Mouse (Mus musculus) hindbrain, embryonic 11.5 days (tissue): ENCODE results near the gene Ldlrap1. TPM values are rescaled to one million over a fixed set of nuclear protein-coding genes. Genes with fewer than 3 reads are reported as not detected.

Experiments used
- ATAC-seq: fragments of 200-750 bp; cut with Nextera tagmentation; 2 replicates; pipeline ENCODE4 v1.8.0; 2017; ENCODE audit warnings: mild to moderate bottlenecking, moderate TSS enrichment, moderate library complexity; ENCODE audit not compliant: low FRiP score
- DNase-seq: peaks from one replicate; pipeline ENCODE4 v3.0.0-alpha.2; 2015; ENCODE audit warnings: low spot score
- H3K27ac ChIP-seq: fragments of 300-500 bp; sonication (generic); 2 replicates; pipeline ENCODE4 v1.5.1; 2014; ENCODE audit warnings: mild to moderate bottlenecking, low read depth, low read length
- H3K27me3 ChIP-seq: fragments of 300-500 bp; sonication (generic); 2 replicates; pipeline ENCODE4 v1.6.1; 2014; ENCODE audit warnings: mild to moderate bottlenecking, low read length, moderate library complexity, mixed read lengths; ENCODE audit not compliant: control insufficient read depth, insufficient read depth
- H3K36me3 ChIP-seq: fragments of 300-500 bp; sonication (generic); 2 replicates; pipeline ENCODE4 v1.6.1; 2014; ENCODE audit warnings: mild to moderate bottlenecking, low read length, moderate library complexity, mixed read lengths; ENCODE audit not compliant: control insufficient read depth, insufficient read depth
- H3K4me1 ChIP-seq: fragments of 300-500 bp; sonication (generic); replicated peaks from 2 replicates; pipeline ENCODE4 v1.6.1; 2014; ENCODE audit warnings: low read length, mixed read lengths; ENCODE audit not compliant: control insufficient read depth, insufficient read depth
- H3K4me2 ChIP-seq: fragments of 300-500 bp; sonication (generic); replicated peaks from 2 replicates; pipeline ENCODE4 v1.6.1; 2014; ENCODE audit warnings: mild to moderate bottlenecking, low read depth, low read length
- H3K4me3 ChIP-seq: fragments of 300-500 bp; sonication (generic); 2 replicates; pipeline ENCODE4 v1.5.1; 2014; ENCODE audit warnings: low read depth, low read length
- H3K9ac ChIP-seq: fragments of 300-500 bp; sonication (generic); 2 replicates; pipeline ENCODE4 v1.6.1; 2014; ENCODE audit warnings: low read depth, low read length
- H3K9me3 ChIP-seq: fragments of 300-500 bp; sonication (generic); 2 replicates; pipeline ENCODE4 v1.6.1; 2016; ENCODE audit warnings: low read length; ENCODE audit not compliant: control insufficient read depth
- WGBS: fragments of 180-500 bp; shearing (Covaris S2); extraction: QIAGEN DNeasy Blood & Tissue Kit; methylation state at CpG from one replicate; pipeline ENCODE4 v1.1.7; 2014; 5-methylcytosine and 5-hydroxymethylcytosine counted together
- polyA plus RNA-seq: library from polyadenylated mRNA; unstranded; fragments of >200 nt; fragmentation: Nextera tagmentation; extraction: Ambion mirVana; gene quantifications from 2 replicates; pipeline ENCODE4 v1.2.1, GENCODE M21; 2014

The Ldlrap1 gene
- polyA plus RNA-seq, 1 experiment from 2014 or later = 4.3 TPM

DNA sequence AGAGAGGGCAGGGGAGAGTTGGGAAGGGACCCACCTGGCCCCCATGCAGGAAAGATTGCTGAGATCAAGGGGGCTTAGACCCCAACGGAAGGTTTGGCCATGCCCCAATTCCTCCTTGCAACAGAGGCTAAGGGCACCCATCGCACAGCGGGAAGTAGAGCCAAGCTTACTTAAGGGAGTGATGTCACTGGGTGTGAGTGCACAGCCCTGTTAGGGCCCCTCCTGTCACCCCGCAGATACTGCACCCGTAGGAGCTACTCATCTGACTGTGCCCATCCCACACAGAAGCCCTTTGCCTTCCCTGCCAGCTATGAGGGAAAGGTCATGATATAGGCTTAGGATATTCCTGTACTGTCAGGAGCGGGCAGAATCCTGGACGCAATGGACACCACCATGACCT is 8.3 kb downstream of the Ldlrap1 start:
- Histone ChIP-seq H3K27me3 (no peaks in the 10 kb centered on the region), H3K4me1 (no peaks in the 10 kb centered on the region; the same call in 1 of the 2 replicates), H3K36me3 (no peaks in the 10 kb centered on the region), H3K4me3 (no peak overlapping the region), H3K9me3 (no peaks in the 10 kb centered on the region), H3K27ac (no peak overlapping the region), H3K4me2 (no peak overlapping the region), H3K9ac (no peak overlapping the region)
- no peak for DNase-seq
- 91% methylated on average over 7 of the region's 7 CpGs for WGBS
- ATAC-seq = no peak

DNA sequence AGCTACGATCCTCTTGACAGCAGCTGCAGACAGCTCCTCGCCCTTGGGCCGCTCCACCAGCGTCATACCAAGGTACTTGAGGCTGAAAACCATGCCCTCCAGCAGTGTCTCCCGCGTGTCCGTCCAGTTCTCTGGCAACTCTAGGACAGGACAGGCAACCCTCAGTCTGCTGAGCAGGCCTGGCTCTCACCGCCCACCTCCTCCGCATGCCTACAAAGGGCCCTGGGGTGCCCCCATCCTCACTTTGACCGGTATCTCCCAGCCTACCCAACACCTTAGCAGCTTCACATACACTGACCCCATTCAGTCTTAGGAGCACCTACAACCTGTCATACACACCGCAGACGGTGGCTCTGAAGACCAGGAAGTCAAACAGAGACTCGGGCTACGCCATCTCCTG is 8.9 kb downstream of the Ldlrap1 start:
- Histone ChIP-seq H3K9ac (no peak overlapping the region), H3K27me3 (no peaks in the 10 kb centered on the region), H3K36me3 (no peaks in the 10 kb centered on the region), H3K4me2 (no peak overlapping the region), H3K9me3 (no peaks in the 10 kb centered on the region), H3K4me1 (peaks cover 3% of the 10 kb centered on the region), H3K4me3 (no peak overlapping the region), H3K27ac (no peak overlapping the region)
- no peak for DNase-seq
- WGBS = 95% methylated on average over 14 of the region's 14 CpGs
- no peak for ATAC-seq

DNA sequence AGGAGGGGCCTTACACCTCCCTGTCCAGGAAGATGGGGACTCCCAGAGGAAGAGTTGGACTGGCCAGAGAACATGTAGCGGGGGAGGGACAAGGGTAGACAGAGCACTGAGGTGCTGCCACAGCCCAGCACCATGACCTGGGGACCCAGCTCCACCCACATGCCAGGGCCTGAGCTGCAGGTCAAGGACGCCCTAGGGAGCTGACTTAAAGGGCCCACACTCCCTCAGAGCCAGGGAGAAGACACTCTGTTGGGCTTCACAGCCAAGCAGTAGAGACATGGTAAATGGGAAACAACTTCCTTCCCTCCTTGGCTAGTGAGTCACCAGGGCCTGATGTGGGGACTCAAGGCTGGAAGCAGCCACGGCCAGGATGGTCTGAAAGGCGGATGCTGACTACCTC is 9.5 kb downstream of the Ldlrap1 start:
- Histone ChIP-seq H3K27me3 (no peaks in the 10 kb centered on the region), H3K9ac (no peak overlapping the region), H3K27ac (no peak overlapping the region), H3K4me2 (no peak overlapping the region), H3K36me3 (no peaks in the 10 kb centered on the region), H3K4me1 (peaks cover 3% of the 10 kb centered on the region), H3K4me3 (no peak overlapping the region), H3K9me3 (no peaks in the 10 kb centered on the region)
- ATAC-seq = no peak
- DNase-seq = no peak
- 82% methylated on average over 4 of the region's 4 CpGs for WGBS

DNA sequence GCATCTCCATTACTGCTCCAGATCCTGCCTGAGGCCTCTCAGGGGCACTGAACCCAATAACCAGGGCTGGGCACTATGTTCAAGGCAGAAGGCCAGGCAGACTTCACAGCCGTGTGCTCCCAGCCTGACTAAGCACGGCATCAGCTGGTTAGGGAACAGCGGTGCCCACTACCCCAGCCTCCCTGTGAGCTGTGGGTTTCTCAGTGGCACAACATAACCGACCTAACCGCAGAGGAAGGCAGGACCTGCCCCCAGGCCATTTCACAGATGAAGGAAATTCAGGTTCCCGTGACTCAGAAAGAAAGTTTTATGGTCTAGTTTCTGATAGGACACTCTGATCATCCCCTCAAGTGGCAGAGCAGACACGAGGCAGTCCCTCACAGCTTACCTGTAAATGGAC is 10.9 kb downstream of the Ldlrap1 start:
- Histone ChIP-seq H3K9me3 (no peaks in the 10 kb centered on the region), H3K4me2 (no peak overlapping the region), H3K36me3 (no peaks in the 10 kb centered on the region), H3K9ac (no peak overlapping the region), H3K27ac (no peak overlapping the region), H3K4me1 (peaks cover 3% of the 10 kb centered on the region), H3K27me3 (no peaks in the 10 kb centered on the region), H3K4me3 (no peak overlapping the region)
- no peak for ATAC-seq
- DNase-seq = no peak
- 84% methylated on average over 7 of the region's 7 CpGs for WGBS

DNA sequence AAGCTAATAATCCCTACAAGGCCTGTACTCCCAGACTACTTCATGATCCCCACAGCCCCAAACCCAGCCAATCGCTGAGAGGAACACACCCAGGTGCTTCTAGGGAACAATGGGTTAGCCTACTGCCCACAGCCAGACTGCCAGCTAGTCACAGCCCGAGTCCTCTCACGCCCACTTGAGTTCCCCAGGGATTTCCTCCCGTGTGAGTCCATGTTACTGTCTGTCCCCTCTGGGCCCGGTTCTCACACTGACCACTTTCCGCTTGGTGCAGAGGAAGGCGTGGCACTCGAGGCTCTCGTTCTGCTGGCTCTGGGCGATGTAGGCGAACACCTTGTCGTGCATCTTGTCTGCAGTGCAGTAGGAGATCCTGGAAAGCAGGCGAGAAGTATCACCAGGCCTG is 12.9 kb downstream of the Ldlrap1 start:
- peaks cover 3% of the 10 kb centered on the region for H3K4me1 ChIP-seq
- no peak for ATAC-seq

DNA sequence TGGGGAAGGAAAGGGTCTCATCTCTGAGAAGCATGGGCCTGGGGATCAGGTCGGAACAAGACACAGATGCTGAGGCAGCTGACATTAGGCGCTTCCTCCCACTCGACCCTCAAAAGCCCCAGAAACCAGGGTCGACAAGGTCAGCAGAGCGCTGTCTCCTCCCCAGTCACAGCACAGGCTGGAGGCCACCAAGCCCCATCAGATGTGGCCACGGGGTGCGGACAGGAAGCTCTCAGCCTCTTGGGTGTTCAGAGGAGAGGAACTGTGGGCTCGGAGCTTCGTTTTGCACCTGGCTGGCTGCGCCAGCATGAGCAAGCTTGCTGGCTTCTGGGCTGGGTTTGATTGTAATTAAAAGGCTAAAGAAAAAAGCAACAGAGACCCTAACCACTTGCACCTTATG is 13.5 kb downstream of the Ldlrap1 start:
- no peaks in the 10 kb centered on the region for H3K36me3 ChIP-seq
- H3K4me2 ChIP-seq = no peak overlapping the region
- DNase-seq (no peak), ATAC-seq (no peak)
- H3K4me1 ChIP-seq = peaks cover 3% of the 10 kb centered on the region
- no peak overlapping the region for H3K4me3 ChIP-seq
- H3K27me3 ChIP-seq = no peaks in the 10 kb centered on the region
- H3K9ac ChIP-seq = no peak overlapping the region
- WGBS = 48% methylated on average over 10 of the region's 10 CpGs
- no peaks in the 10 kb centered on the region for H3K9me3 ChIP-seq
- H3K27ac ChIP-seq = peak overlapping the region; percentile 2; the same call in 1 of the 2 replicates

More for the DNA sequence above, 12.9 kb downstream of the Ldlrap1 start:
- Histone ChIP-seq H3K27me3 (no peaks in the 10 kb centered on the region), H3K4me2 (no peak overlapping the region), H3K27ac (no peak overlapping the region), H3K4me3 (no peak overlapping the region), H3K9ac (no peak overlapping the region), H3K36me3 (no peaks in the 10 kb centered on the region), H3K9me3 (no peaks in the 10 kb centered on the region)
- WGBS = 86% methylated on average over 13 of the region's 13 CpGs
- no peak for DNase-seq

DNA sequence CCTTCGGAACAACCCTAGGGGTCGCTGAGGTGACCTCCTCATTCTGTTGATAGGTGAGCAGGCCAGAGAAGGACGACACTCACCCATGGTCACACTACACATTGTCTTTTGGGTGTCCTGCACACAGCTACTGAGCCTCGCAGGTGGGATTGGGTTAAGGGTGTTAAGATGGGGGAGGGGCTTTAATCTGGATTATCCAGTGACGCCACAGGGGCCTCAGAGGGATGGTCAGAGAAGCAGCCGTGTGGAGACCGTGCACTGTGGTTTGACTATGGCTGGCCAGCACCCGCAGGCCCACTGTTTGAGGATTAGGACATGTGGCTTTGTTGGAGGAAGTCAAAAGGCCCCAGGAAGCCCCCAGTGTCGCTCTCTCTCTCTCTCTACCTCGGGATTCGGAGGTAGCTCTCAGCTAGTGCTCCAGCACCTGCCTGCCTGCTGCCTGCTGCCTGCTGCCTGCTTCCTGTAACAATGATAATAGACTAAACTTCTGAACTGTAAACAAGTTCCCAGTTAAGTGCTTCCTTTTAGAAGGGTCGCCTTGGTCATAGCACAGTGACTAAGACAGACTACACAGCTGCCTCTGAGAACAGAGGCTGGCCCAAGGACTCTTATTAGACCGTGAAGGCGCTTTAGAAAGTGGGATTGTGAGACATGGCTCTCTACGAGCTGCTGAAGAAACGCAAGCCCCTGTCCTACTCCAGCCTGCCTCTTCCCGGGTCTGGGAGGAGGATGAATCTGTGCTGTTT is 14.1 kb downstream of the Ldlrap1 start:
- Histone ChIP-seq H3K36me3 (no peaks in the 10 kb centered on the region), H3K9ac (no peak overlapping the region), H3K27me3 (no peaks in the 10 kb centered on the region), H3K9me3 (no peaks in the 10 kb centered on the region), H3K4me2 (no peak overlapping the region), H3K4me1 (peaks cover 3% of the 10 kb centered on the region), H3K27ac (peak overlapping the region; percentile 2; the same call in 1 of the 2 replicates), H3K4me3 (no peak overlapping the region)
- 44% methylated on average over 17 of the region's 17 CpGs for WGBS
- ATAC-seq (no peak), DNase-seq (no peak)

DNA sequence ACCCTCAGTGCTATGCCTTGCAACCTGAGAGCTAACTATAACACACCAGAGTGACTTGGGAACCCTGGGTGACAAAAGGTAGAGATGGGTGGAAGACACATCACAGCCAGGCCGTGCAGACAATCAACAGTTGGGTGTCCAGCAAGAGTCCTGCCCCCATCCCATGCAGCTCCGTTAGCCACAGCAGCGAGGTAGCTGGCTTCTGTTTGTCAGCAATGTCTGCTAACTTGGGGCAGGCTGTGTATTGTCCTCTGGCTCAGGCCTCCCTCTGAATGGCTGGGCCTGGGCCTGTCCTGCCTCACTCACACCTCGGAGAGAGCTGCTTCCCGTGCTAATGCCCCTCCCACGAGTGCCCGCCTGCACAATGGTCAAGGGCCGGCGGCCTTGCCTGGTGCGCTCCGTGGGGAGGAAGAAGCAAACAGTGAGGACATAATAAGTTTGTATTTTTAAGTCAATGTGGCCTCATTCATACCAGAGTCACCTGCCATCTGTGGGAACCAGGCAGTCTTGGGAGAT is 14.9 kb downstream of the Ldlrap1 start:
- Histone ChIP-seq H3K27ac (no peak overlapping the region), H3K9me3 (no peaks in the 10 kb centered on the region), H3K4me2 (no peak overlapping the region), H3K36me3 (no peaks in the 10 kb centered on the region), H3K9ac (no peak overlapping the region), H3K4me1 (peaks cover 3% of the 10 kb centered on the region), H3K4me3 (no peak overlapping the region), H3K27me3 (no peaks in the 10 kb centered on the region)
- no peak for DNase-seq
- 55% methylated on average over 11 of the region's 11 CpGs for WGBS
- ATAC-seq = no peak

DNA sequence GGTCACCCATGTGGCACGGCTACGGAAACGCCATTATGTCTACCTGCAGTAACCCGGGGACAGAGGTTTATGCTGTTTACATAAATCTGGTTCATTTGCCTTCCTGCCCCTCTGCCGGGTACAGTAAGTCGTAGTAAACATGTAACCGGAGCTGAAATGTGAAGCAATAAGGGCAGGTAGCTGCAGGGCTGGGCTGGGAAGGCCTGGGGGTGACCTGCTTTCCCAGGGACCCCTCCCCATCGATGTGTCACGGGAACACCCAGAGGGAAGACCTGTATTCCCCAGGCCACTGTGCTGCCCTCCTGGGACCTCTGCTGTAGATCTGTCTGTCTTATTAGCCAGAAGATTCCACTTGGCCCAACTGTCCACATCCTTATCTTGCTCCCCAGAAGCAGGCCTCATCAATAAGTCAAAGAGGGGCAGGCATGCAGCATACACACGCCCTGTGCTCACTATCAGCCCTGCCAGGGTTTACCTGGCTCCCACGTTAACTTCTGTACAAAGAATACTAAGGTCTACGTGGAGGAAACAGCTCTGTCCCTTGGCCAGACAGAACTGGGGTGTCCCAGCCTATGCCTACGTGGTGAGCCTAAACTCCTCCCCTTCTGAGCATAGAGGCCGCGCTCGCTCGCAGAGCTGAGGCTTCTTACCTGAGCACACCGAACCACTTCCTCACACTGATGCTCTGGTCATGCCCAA is 16.0 kb downstream of the Ldlrap1 start:
- WGBS = 90% methylated on average over 18 of the region's 18 CpGs
- no peak overlapping the region for H3K9ac ChIP-seq

More for the DNA sequence above, 16.0 kb downstream of the Ldlrap1 start:
- Histone ChIP-seq H3K4me2 (no peak overlapping the region), H3K4me1 (peaks cover 3% of the 10 kb centered on the region), H3K4me3 (no peak overlapping the region), H3K27me3 (no peaks in the 10 kb centered on the region), H3K36me3 (no peaks in the 10 kb centered on the region), H3K27ac (no peak overlapping the region), H3K9me3 (no peaks in the 10 kb centered on the region)
- DNase-seq = no peak
- ATAC-seq = no peak
